Mouse (Mus musculus): ENCODE measurements around the gene Acer3.
"Not testable (repeated sequence)": the region's sequence is repeated elsewhere in the genome, so short reads cannot be mapped to it uniquely, and the experiment has no call there.

The Acer3 gene

GRCm38 (mm10) chr7:98289585-98289984 lies 31.4 kb downstream of the Acer3 start:
- CTCF ChIA-PET, result no interaction called here

GRCm38 (mm10) chr7:98276263-98276662 lies 44.7 kb downstream of the Acer3 start:
- CTCF ChIA-PET, result no interaction called here

- CTCF ChIA-PET, result not testable (repeated sequence)
Measured at GRCm38 (mm10) chr7:98268166-98268565, 52.8 kb downstream of the Acer3 start.

GRCm38 (mm10) chr7:98252520-98252919 lies 68.5 kb downstream of the Acer3 start:
- CTCF ChIA-PET, result no interaction called here

- CTCF ChIA-PET, result no interaction called here
Measured at GRCm38 (mm10) chr7:98236686-98237359, 84.2 kb downstream of the Acer3 start.

GRCm38 (mm10) chr7:98223796-98224195 lies 97.2 kb downstream of the Acer3 start:
- CTCF ChIA-PET, result no interaction called here

- CTCF ChIA-PET, result no interaction called here
Measured at GRCm38 (mm10) chr7:98216713-98217112, 104.3 kb downstream of the Acer3 start.

- CTCF ChIA-PET, result interaction anchor here (0.5 kb wide), 1 partner anchor 47 kb away, joined by 3 read pairs; no protein-coding TSS in a partner anchor
Measured at GRCm38 (mm10) chr7:98202946-98203345, 118.1 kb downstream of the Acer3 start.

GRCm38 (mm10) chr7:98201493-98202028 lies 119.4 kb downstream of the Acer3 start:
- CTCF ChIA-PET, result no interaction called here

GRCm38 (mm10) chr7:98200396-98200795 lies 120.6 kb downstream of the Acer3 start:
- CTCF ChIA-PET, result no interaction called here

GRCm38 (mm10) chr7:98199381-98199780 lies 121.6 kb downstream of the Acer3 start, which contains the start of gene B3gnt6:
B3gnt6 (minus strand) TSS chr7:98199481.
- CTCF ChIA-PET, result no interaction called here

- CTCF ChIA-PET, result no interaction called here
Measured at GRCm38 (mm10) chr7:98195151-98195801, 125.7 kb downstream of the Acer3 start.

- CTCF ChIA-PET, result no interaction called here
Measured at GRCm38 (mm10) chr7:98194026-98194792, 126.8 kb downstream of the Acer3 start.

- CTCF ChIA-PET, result no interaction called here
Measured at GRCm38 (mm10) chr7:98193515-98194025, 127.4 kb downstream of the Acer3 start.

GRCm38 (mm10) chr7:98191571-98192250 lies 129.3 kb downstream of the Acer3 start:
- CTCF ChIA-PET, result interaction anchor here (2.0 kb wide), 1 partner anchor 36 kb away, joined by 9 read pairs; no protein-coding TSS in a partner anchor

GRCm38 (mm10) chr7:98190578-98190977 lies 130.4 kb downstream of the Acer3 start:
- CTCF ChIA-PET, result interaction anchor here (2.0 kb wide), 1 partner anchor 35 kb away, joined by 9 read pairs; no protein-coding TSS in a partner anchor

GRCm38 (mm10) chr7:98189745-98190144 lies 131.3 kb downstream of the Acer3 start:
- CTCF ChIA-PET, result interaction anchor here (0.6 to 2.0 kb wide), 2 partner anchors 23 to 34 kb away, joined by 3 to 9 read pairs; no protein-coding TSS in a partner anchor

GRCm38 (mm10) chr7:98188680-98189079 lies 132.3 kb downstream of the Acer3 start:
- CTCF ChIA-PET, result no interaction called here

GRCm38 (mm10) chr7:98188238-98188637 lies 132.8 kb downstream of the Acer3 start:
- CTCF ChIA-PET, result no interaction called here

- CTCF ChIA-PET, result not testable (repeated sequence)
Measured at GRCm38 (mm10) chr7:98187332-98187731, 133.7 kb downstream of the Acer3 start.

GRCm38 (mm10) chr7:98186637-98187036 lies 134.4 kb downstream of the Acer3 start:
- CTCF ChIA-PET, result no interaction called here

Measured in spleen, embryonic (tissue).